Mouse (Mus musculus): Measurements from ENCODE around the gene Ddx17. TPM values are rescaled to one million over a fixed set of nuclear protein-coding genes. Genes with fewer than 3 reads are reported as not detected.

The Ddx17 gene
- polyA plus RNA-seq (2014; fragmentation: Nextera tagmentation; extraction: Ambion mirVana) = 109 TPM in 2 replicates

GRCm38 (mm10) chr15:79546410-79547288, at the start of gene Ddx17:
Ddx17 (minus strand) TSS chr15:79546741.
- 2% methylated on average over 84 of the region's 84 CpGs for WGBS
- Histone ChIP-seq H3K4me1 (replicated peaks; ENCODE audit: control insufficient read depth, insufficient read depth, low read length) (peaks cover 9% of the 10 kb centered on the region), H3K4me3 (ENCODE audit: low read depth, low read length) (peak within 1 kb of the TSS; percentile 96), H3K27me3 (ENCODE audit: control insufficient read depth, insufficient read depth, low read length) (no peaks in the 10 kb centered on the region), H3K9me3 (ENCODE audit: control insufficient read depth, low read length) (no peaks in the 10 kb centered on the region), H3K27ac (ENCODE audit: low read depth, low read length) (peak within 1 kb of the TSS; percentile 94), H3K4me2 (ENCODE audit: low read depth, low read length, severe bottlenecking) (peak within 1 kb of the TSS; percentile 83), H3K36me3 (ENCODE audit: control insufficient read depth, insufficient read depth, low read length) (peaks cover 14% of the 10 kb centered on the region), H3K9ac (ENCODE audit: low read length) (peak within 1 kb of the TSS; percentile 99)
- DNase-seq (ENCODE audit: low spot score) = peak; percentile 99
- peak; percentile 97 for ATAC-seq (replicated peaks; ENCODE audit: low FRiP score)

- Histone ChIP-seq H3K4me2 (ENCODE audit: low read depth, low read length, severe bottlenecking) (no peak overlapping the region), H3K36me3 (ENCODE audit: control insufficient read depth, insufficient read depth, low read length) (no peaks in the 10 kb centered on the region), H3K9ac (ENCODE audit: low read length) (no peak overlapping the region), H3K4me1 (replicated peaks; ENCODE audit: control insufficient read depth, insufficient read depth, low read length) (no peaks in the 10 kb centered on the region), H3K27me3 (ENCODE audit: control insufficient read depth, insufficient read depth, low read length) (no peaks in the 10 kb centered on the region), H3K9me3 (ENCODE audit: control insufficient read depth, low read length) (no peaks in the 10 kb centered on the region), H3K27ac (ENCODE audit: low read depth, low read length) (no peak overlapping the region), H3K4me3 (ENCODE audit: low read depth, low read length) (no peak overlapping the region)
- 89% methylated on average over 1 of the region's 1 CpGs for WGBS
- ATAC-seq (replicated peaks; ENCODE audit: low FRiP score) = no peak
- no peak for DNase-seq (ENCODE audit: low spot score)
Observed at GRCm38 (mm10) chr15:79581581-79581980, 35.0 kb upstream of the Ddx17 start.

- Histone ChIP-seq H3K4me1 (replicated peaks; ENCODE audit: control insufficient read depth, insufficient read depth, low read length) (no peaks in the 10 kb centered on the region), H3K27me3 (ENCODE audit: control insufficient read depth, insufficient read depth, low read length) (no peaks in the 10 kb centered on the region), H3K9ac (ENCODE audit: low read length) (no peak overlapping the region), H3K9me3 (ENCODE audit: control insufficient read depth, low read length) (no peaks in the 10 kb centered on the region), H3K27ac (ENCODE audit: low read depth, low read length) (no peak overlapping the region), H3K36me3 (ENCODE audit: control insufficient read depth, insufficient read depth, low read length) (no peaks in the 10 kb centered on the region), H3K4me3 (ENCODE audit: low read depth, low read length) (no peak overlapping the region), H3K4me2 (ENCODE audit: low read depth, low read length, severe bottlenecking) (no peak overlapping the region)
- 63% methylated on average over 6 of the region's 6 CpGs for whole genome bisulfite sequencing
- DNase-seq (ENCODE audit: low spot score) (no peak), ATAC-seq (replicated peaks; ENCODE audit: low FRiP score) (no peak)
Observed at GRCm38 (mm10) chr15:79577671-79578426, 31.3 kb upstream of the Ddx17 start.

DNA sequence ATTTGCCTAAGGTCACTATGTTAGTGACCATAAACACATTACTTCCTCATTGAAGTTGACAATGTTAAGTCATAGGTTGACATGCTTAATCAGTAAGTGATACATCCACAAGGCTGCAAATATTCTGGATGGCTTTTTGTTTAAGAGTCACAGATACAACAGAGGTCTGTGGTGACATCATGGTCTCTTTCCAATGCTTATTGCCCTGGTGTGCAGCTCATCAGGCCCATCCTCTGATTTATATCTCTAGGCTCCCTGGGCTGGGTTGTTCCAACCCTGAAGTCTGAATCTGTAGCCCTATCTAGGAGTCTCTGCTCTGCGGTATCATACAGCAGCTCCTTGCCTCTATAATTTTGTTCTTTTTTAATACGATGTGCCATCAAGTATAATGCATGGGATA, 30.4 kb upstream of the Ddx17 start:
- Histone ChIP-seq H3K9me3 (ENCODE audit: control insufficient read depth, low read length) (no peaks in the 10 kb centered on the region), H3K9ac (ENCODE audit: low read length) (no peak overlapping the region), H3K27ac (ENCODE audit: low read depth, low read length) (no peak overlapping the region), H3K27me3 (ENCODE audit: control insufficient read depth, insufficient read depth, low read length) (no peaks in the 10 kb centered on the region), H3K36me3 (ENCODE audit: control insufficient read depth, insufficient read depth, low read length) (no peaks in the 10 kb centered on the region), H3K4me2 (ENCODE audit: low read depth, low read length, severe bottlenecking) (no peak overlapping the region), H3K4me3 (ENCODE audit: low read depth, low read length) (no peak overlapping the region), H3K4me1 (replicated peaks; ENCODE audit: control insufficient read depth, insufficient read depth, low read length) (no peaks in the 10 kb centered on the region)
- no peak for ATAC-seq (replicated peaks; ENCODE audit: low FRiP score)
- no peak for DNase-seq (ENCODE audit: low spot score)
- 92% methylated on average over 2 of the region's 2 CpGs for WGBS

- no peaks in the 10 kb centered on the region for H3K4me1 ChIP-seq (replicated peaks; ENCODE audit: control insufficient read depth, insufficient read depth, low read length)
- no peak overlapping the region for H3K9ac ChIP-seq (ENCODE audit: low read length)
- no peaks in the 10 kb centered on the region for H3K27me3 ChIP-seq (ENCODE audit: control insufficient read depth, insufficient read depth, low read length)
- no peak overlapping the region for H3K4me3 ChIP-seq (ENCODE audit: low read depth, low read length)
- DNase-seq (ENCODE audit: low spot score) = no peak
- H3K4me2 ChIP-seq (ENCODE audit: low read depth, low read length, severe bottlenecking) = no peak overlapping the region
- no peaks in the 10 kb centered on the region for H3K36me3 ChIP-seq (ENCODE audit: control insufficient read depth, insufficient read depth, low read length)
- 67% methylated on average over 1 of the region's 1 CpGs for WGBS
- no peaks in the 10 kb centered on the region for H3K9me3 ChIP-seq (ENCODE audit: control insufficient read depth, low read length)
- no peak overlapping the region for H3K27ac ChIP-seq (ENCODE audit: low read depth, low read length)
- ATAC-seq (replicated peaks; ENCODE audit: low FRiP score) = no peak
Observed at GRCm38 (mm10) chr15:79575543-79576222, 29.1 kb upstream of the Ddx17 start.

DNA sequence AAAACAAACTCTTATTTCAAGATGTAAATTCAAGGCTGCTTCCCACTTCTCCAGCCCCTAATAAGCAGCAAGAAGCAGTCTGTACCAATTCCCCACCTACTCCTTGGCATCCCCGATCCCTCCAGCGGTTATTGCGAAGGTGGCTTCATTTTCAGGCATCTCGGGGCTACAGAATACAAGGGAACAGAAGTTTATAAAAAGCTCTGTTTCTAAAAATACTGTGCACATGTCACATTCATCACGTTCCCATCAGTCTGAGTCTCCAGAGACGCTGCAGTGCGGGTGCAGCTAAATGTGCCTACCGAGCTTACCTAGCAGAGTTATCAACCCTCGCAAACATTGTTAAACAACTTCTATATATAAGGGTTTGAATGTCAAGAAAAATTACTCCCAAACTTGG, 15.9 kb upstream of the Ddx17 start:
- Histone ChIP-seq H3K9me3 (ENCODE audit: control insufficient read depth, low read length) (no peaks in the 10 kb centered on the region), H3K9ac (ENCODE audit: low read length) (no peak overlapping the region), H3K4me2 (ENCODE audit: low read depth, low read length, severe bottlenecking) (no peak overlapping the region), H3K36me3 (ENCODE audit: control insufficient read depth, insufficient read depth, low read length) (no peaks in the 10 kb centered on the region), H3K4me1 (replicated peaks; ENCODE audit: control insufficient read depth, insufficient read depth, low read length) (no peaks in the 10 kb centered on the region), H3K4me3 (ENCODE audit: low read depth, low read length) (no peak overlapping the region), H3K27me3 (ENCODE audit: control insufficient read depth, insufficient read depth, low read length) (no peaks in the 10 kb centered on the region), H3K27ac (ENCODE audit: low read depth, low read length) (no peak overlapping the region)
- DNase-seq (ENCODE audit: low spot score) (no peak), ATAC-seq (replicated peaks; ENCODE audit: low FRiP score) (no peak)
- 90% methylated on average over 9 of the region's 9 CpGs for WGBS

DNA sequence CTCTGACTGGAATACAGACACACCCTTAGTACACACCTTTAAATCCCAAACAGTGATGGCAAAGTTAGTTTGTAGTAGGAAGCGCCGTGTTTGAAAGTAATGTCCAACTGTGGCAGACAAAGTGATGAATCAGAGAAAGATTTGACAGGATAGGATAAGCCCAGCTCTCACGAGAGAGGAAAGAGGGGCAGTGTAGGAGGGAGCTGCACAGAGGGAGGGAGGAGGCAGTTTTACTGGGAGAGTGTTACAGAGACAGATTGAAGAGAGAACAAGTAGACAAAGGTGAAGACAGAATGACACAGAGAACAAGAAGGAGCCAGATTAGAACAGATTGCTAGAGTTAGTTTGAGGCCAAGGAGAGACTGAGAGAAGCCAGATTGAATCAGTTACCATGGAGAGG, 13.1 kb upstream of the Ddx17 start:
- DNase-seq (ENCODE audit: low spot score) = no peak
- 73% methylated on average over 3 of the region's 3 CpGs for WGBS
- no peak for ATAC-seq (replicated peaks; ENCODE audit: low FRiP score)
- H3K36me3 ChIP-seq (ENCODE audit: control insufficient read depth, insufficient read depth, low read length) = no peaks in the 10 kb centered on the region
- no peak overlapping the region for H3K9ac ChIP-seq (ENCODE audit: low read length)
- no peak overlapping the region for H3K4me3 ChIP-seq (ENCODE audit: low read depth, low read length)
- no peaks in the 10 kb centered on the region for H3K27me3 ChIP-seq (ENCODE audit: control insufficient read depth, insufficient read depth, low read length)
- H3K27ac ChIP-seq (ENCODE audit: low read depth, low read length) = no peak overlapping the region
- no peaks in the 10 kb centered on the region for H3K4me1 ChIP-seq (replicated peaks; ENCODE audit: control insufficient read depth, insufficient read depth, low read length)
- H3K9me3 ChIP-seq (ENCODE audit: control insufficient read depth, low read length) = no peaks in the 10 kb centered on the region
- H3K4me2 ChIP-seq (ENCODE audit: low read depth, low read length, severe bottlenecking) = no peak overlapping the region

DNA sequence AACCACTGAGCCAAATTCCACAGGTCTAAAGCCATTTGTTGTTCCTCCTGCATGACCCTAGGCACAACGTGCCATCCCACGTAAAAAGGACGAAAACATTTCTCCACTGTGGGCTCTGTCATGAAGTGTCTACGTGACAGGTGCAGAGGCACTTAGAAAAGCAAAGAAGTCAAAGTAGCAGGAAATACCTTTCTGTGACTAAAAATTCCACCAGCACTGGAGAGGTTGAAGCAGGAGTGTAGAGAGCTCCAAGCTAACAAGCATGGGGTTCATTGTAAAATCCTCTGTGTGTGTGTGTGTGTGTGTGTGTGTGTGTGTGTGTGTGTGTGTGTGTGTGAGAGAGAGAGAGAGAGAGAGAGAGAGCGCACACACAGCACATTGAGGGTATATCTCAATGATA, 6.0 kb upstream of the Ddx17 start:
- no peak overlapping the region for H3K9ac ChIP-seq (ENCODE audit: low read length)
- no peak overlapping the region for H3K27ac ChIP-seq (ENCODE audit: low read depth, low read length)
- no peaks in the 10 kb centered on the region for H3K4me1 ChIP-seq (replicated peaks; ENCODE audit: control insufficient read depth, insufficient read depth, low read length)
- ATAC-seq (replicated peaks; ENCODE audit: low FRiP score) (no peak), DNase-seq (ENCODE audit: low spot score) (no peak)
- WGBS = 81% methylated on average over 5 of the region's 5 CpGs
- H3K36me3 ChIP-seq (ENCODE audit: control insufficient read depth, insufficient read depth, low read length) = no peaks in the 10 kb centered on the region
- H3K9me3 ChIP-seq (ENCODE audit: control insufficient read depth, low read length) = no peaks in the 10 kb centered on the region
- no peak overlapping the region for H3K4me2 ChIP-seq (ENCODE audit: low read depth, low read length, severe bottlenecking)
- no peaks in the 10 kb centered on the region for H3K27me3 ChIP-seq (ENCODE audit: control insufficient read depth, insufficient read depth, low read length)
- H3K4me3 ChIP-seq (ENCODE audit: low read depth, low read length) = no peak overlapping the region

Measured in forebrain, embryonic 11.5 days (tissue).